Mouse (Mus musculus): ENCODE measurements around the gene Cdx2. TPM values are rescaled to one million over a fixed set of nuclear protein-coding genes. Genes with fewer than 3 reads are reported as not detected.

Gene Cdx2
- total and polyA plus RNA-seq, 3 experiments = not detected

GRCm38 (mm10) chr5:147332711-147333110, 25.6 kb upstream of the Cdx2 start:
- intact Hi-C loops (cut with DNase I) = no loop called here
- Histone ChIP-seq H3K9ac (ENCODE audit: low read depth, low read length) (no peak overlapping the region), H3K4me1 (ENCODE audit: control insufficient read depth, insufficient read depth, low read length) (no peaks in the 10 kb centered on the region), H3K4me3 (no peak overlapping the region), H3K27me3 (ENCODE audit: control insufficient read depth, insufficient read depth, low read length) (no peaks in the 10 kb centered on the region), H3K36me3 (ENCODE audit: control insufficient read depth, insufficient read depth, low read length) (no peaks in the 10 kb centered on the region), H3K79me2 (replicated peaks; ENCODE audit: control insufficient read depth, insufficient read depth, low read length) (no peaks in the 10 kb centered on the region), H3K27ac (no peak overlapping the region)
- WGBS = 27% methylated on average over 7 of the region's 7 CpGs
- no peak for DNase-seq
- no peak for TF ChIP-seq EP300 (IDR thresholded peaks at IDR 0.05; ENCODE audit: insufficient read depth, low read depth, low read length)
- no peak for TF ChIP-seq POLR2A (IDR thresholded peaks at IDR 0.05; ENCODE audit: insufficient read depth, low read depth, low read length)
- TF ChIP-seq CTCF (IDR thresholded peaks at IDR 0.05) = no peak

GRCm38 (mm10) chr5:147331547-147331946, 24.5 kb upstream of the Cdx2 start:
- intact Hi-C loops (cut with DNase I) = no loop called here
- WGBS = 40% methylated on average over 2 of the region's 2 CpGs
- peak in 1 of 2 experiments; percentile 52 for DNase-seq
- Histone ChIP-seq H3K4me3 (no peak overlapping the region), H3K79me2 (replicated peaks; ENCODE audit: control insufficient read depth, insufficient read depth, low read length) (no peaks in the 10 kb centered on the region), H3K27me3 (ENCODE audit: control insufficient read depth, insufficient read depth, low read length) (no peaks in the 10 kb centered on the region), H3K36me3 (ENCODE audit: control insufficient read depth, insufficient read depth, low read length) (no peaks in the 10 kb centered on the region), H3K9ac (ENCODE audit: low read depth, low read length) (no peak overlapping the region), H3K27ac (no peak overlapping the region), H3K4me1 (ENCODE audit: control insufficient read depth, insufficient read depth, low read length) (no peaks in the 10 kb centered on the region)
- TF ChIP-seq EP300 (IDR thresholded peaks at IDR 0.05; ENCODE audit: insufficient read depth, low read depth, low read length) = no peak
- TF ChIP-seq CTCF (IDR thresholded peaks at IDR 0.05) = peak; percentile 71
- no peak for TF ChIP-seq POLR2A (IDR thresholded peaks at IDR 0.05; ENCODE audit: insufficient read depth, low read depth, low read length)

- Histone ChIP-seq H3K9ac (ENCODE audit: low read depth, low read length) (no peak overlapping the region), H3K4me3 (no peak overlapping the region), H3K27me3 (ENCODE audit: control insufficient read depth, insufficient read depth, low read length) (no peaks in the 10 kb centered on the region), H3K4me1 (ENCODE audit: control insufficient read depth, insufficient read depth, low read length) (no peaks in the 10 kb centered on the region), H3K27ac (no peak overlapping the region), H3K79me2 (replicated peaks; ENCODE audit: control insufficient read depth, insufficient read depth, low read length) (no peaks in the 10 kb centered on the region), H3K36me3 (ENCODE audit: control insufficient read depth, insufficient read depth, low read length) (no peaks in the 10 kb centered on the region)
- no peak for TF ChIP-seq CTCF (IDR thresholded peaks at IDR 0.05)
- TF ChIP-seq POLR2A (IDR thresholded peaks at IDR 0.05; ENCODE audit: insufficient read depth, low read depth, low read length) = no peak
- no peak for TF ChIP-seq EP300 (IDR thresholded peaks at IDR 0.05; ENCODE audit: insufficient read depth, low read depth, low read length)
- 78% methylated on average over 11 of the region's 11 CpGs for WGBS
- no peak for DNase-seq
- intact Hi-C loops (cut with DNase I) = no loop called here
Measured at GRCm38 (mm10) chr5:147329946-147330345, 22.9 kb upstream of the Cdx2 start.

GRCm38 (mm10) chr5:147327636-147328035, 20.6 kb upstream of the Cdx2 start:
- DNase-seq = no peak
- H3K4me3 ChIP-seq = no peak overlapping the region
- WGBS = 84% methylated on average over 5 of the region's 5 CpGs
- H3K79me2 ChIP-seq (replicated peaks; ENCODE audit: control insufficient read depth, insufficient read depth, low read length) = no peaks in the 10 kb centered on the region
- no peaks in the 10 kb centered on the region for H3K4me1 ChIP-seq (ENCODE audit: control insufficient read depth, insufficient read depth, low read length)
- no peaks in the 10 kb centered on the region for H3K36me3 ChIP-seq (ENCODE audit: control insufficient read depth, insufficient read depth, low read length)
- H3K9ac ChIP-seq (ENCODE audit: low read depth, low read length) = no peak overlapping the region
- intact Hi-C loops (cut with DNase I) = no loop called here
- TF ChIP-seq EP300 (IDR thresholded peaks at IDR 0.05; ENCODE audit: insufficient read depth, low read depth, low read length) (no peak), CTCF (IDR thresholded peaks at IDR 0.05) (peak; percentile 26), POLR2A (IDR thresholded peaks at IDR 0.05; ENCODE audit: insufficient read depth, low read depth, low read length) (no peak)
- H3K27me3 ChIP-seq (ENCODE audit: control insufficient read depth, insufficient read depth, low read length) = no peaks in the 10 kb centered on the region
- no peak overlapping the region for H3K27ac ChIP-seq

GRCm38 (mm10) chr5:147325931-147326330, 18.9 kb upstream of the Cdx2 start:
- no peak overlapping the region for H3K27ac ChIP-seq
- no peak overlapping the region for H3K4me3 ChIP-seq
- no peak overlapping the region for H3K9ac ChIP-seq (ENCODE audit: low read depth, low read length)
- H3K27me3 ChIP-seq (ENCODE audit: control insufficient read depth, insufficient read depth, low read length) = no peaks in the 10 kb centered on the region
- H3K4me1 ChIP-seq (ENCODE audit: control insufficient read depth, insufficient read depth, low read length) = no peaks in the 10 kb centered on the region
- WGBS = 68% methylated on average over 11 of the region's 11 CpGs
- intact Hi-C loops (cut with DNase I) = no loop called here
- no peaks in the 10 kb centered on the region for H3K36me3 ChIP-seq (ENCODE audit: control insufficient read depth, insufficient read depth, low read length)
- H3K79me2 ChIP-seq (replicated peaks; ENCODE audit: control insufficient read depth, insufficient read depth, low read length) = no peaks in the 10 kb centered on the region
- TF ChIP-seq EP300 (IDR thresholded peaks at IDR 0.05; ENCODE audit: insufficient read depth, low read depth, low read length) (no peak), CTCF (IDR thresholded peaks at IDR 0.05) (no peak), POLR2A (IDR thresholded peaks at IDR 0.05; ENCODE audit: insufficient read depth, low read depth, low read length) (no peak)
- DNase-seq = no peak

GRCm38 (mm10) chr5:147323237-147323917, 16.3 kb upstream of the Cdx2 start:
- Histone ChIP-seq H3K9ac (ENCODE audit: low read depth, low read length) (no peak overlapping the region), H3K79me2 (replicated peaks; ENCODE audit: control insufficient read depth, insufficient read depth, low read length) (no peaks in the 10 kb centered on the region), H3K4me1 (ENCODE audit: control insufficient read depth, insufficient read depth, low read length) (no peaks in the 10 kb centered on the region), H3K4me3 (no peak overlapping the region), H3K36me3 (ENCODE audit: control insufficient read depth, insufficient read depth, low read length) (no peaks in the 10 kb centered on the region), H3K27ac (no peak overlapping the region), H3K27me3 (ENCODE audit: control insufficient read depth, insufficient read depth, low read length) (no peaks in the 10 kb centered on the region)
- intact Hi-C loops (cut with DNase I) = loop anchor here (5.0 kb wide), 1 partner anchor 616 kb away; no protein-coding TSS in a partner anchor
- 10% methylated on average over 17 of the region's 17 CpGs for WGBS
- TF ChIP-seq CTCF (IDR thresholded peaks at IDR 0.05) = peak; percentile 90
- no peak for TF ChIP-seq EP300 (IDR thresholded peaks at IDR 0.05; ENCODE audit: insufficient read depth, low read depth, low read length)
- peak; percentile 54 to 78 for DNase-seq

Data from heart, adult 2 months (tissue).